Mouse (Mus musculus): Measurements from ENCODE around the gene Cdhr3.

DNA sequence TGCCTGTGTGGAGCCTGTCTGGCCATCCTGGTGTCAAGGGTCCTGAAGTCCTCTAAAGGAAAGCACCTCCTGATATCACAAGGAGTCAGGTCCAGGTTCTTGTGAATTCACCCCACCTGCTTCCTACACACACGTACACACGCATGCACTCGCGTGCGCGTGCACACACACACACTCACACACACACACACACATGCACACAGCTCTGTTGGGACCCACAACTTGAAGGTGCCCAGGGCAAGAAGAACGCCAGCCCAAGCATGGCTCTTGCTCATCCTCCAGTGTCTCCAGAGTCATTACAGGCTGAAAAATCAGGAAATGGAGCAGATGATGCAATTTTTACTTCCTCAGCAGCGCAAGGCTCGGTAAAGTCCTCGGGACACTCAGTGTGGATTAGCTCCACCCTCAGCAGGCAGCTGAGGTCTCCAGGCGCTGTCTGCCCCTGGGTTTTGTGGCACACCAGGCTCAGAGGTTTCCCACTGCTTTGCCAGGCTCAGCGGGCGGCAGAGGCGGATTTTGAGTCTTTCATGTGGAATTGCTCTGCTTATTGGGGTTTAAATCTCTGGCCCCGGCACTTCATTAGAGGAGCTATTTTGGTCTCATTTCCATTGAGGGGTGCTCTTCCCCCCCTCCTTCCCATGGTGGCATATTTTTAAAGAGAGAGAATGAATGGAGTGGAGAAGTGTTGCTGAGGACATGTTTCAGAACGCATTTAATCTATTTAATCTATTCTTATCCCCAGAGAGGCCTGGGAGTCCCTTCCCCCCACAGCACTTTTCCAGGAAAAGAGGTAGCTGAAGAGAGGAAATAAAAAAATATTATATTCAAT is 46.9 kb downstream of the Cdhr3 start:
- TF ChIP-seq POLR2A (IDR thresholded peaks at IDR 0.05; ENCODE audit: insufficient read depth, low read depth, low read length) (no peak), CTCF (IDR thresholded peaks at IDR 0.05; ENCODE audit: insufficient read depth, low read depth, low read length) (no peak)

All from olfactory bulb, adult 2 months (tissue).